Mouse (Mus musculus): ENCODE results near the gene Pdzd2. TPM values are rescaled to one million over a fixed set of nuclear protein-coding genes. Genes with fewer than 3 reads are reported as not detected.

Pdzd2 gene
- polyA plus RNA-seq, 1 experiment = 4.2 TPM

GRCm38 (mm10) chr15:12717410-12717809, 22.3 kb downstream of the Pdzd2 start:
- Histone ChIP-seq H3K4me1 (replicated peaks; ENCODE audit: control insufficient read depth, insufficient read depth, low read length) (no peaks in the 10 kb centered on the region), H3K27me3 (ENCODE audit: control insufficient read depth, insufficient read depth, low read length) (no peaks in the 10 kb centered on the region), H3K27ac (ENCODE audit: control insufficient read depth, insufficient read depth, low read length) (no peak overlapping the region), H3K4me3 (ENCODE audit: control insufficient read depth, insufficient read depth, low read length) (no peak overlapping the region), H3K36me3 (ENCODE audit: control insufficient read depth, insufficient read depth, low read length) (no peaks in the 10 kb centered on the region)
- WGBS = 87% methylated on average over 3 of the region's 3 CpGs
- TF ChIP-seq CTCF (IDR thresholded peaks at IDR 0.05; ENCODE audit: borderline replicate concordance, control insufficient read depth, extremely low read depth, insufficient read depth, low read length, poor library complexity) = no peak
- TF ChIP-seq POLR2A (IDR thresholded peaks at IDR 0.05; ENCODE audit: control insufficient read depth, extremely low read depth, insufficient read depth, low read length, poor library complexity) = no peak
- DNase-seq = no peak

- no peaks in the 10 kb centered on the region for H3K36me3 ChIP-seq (ENCODE audit: control insufficient read depth, insufficient read depth, low read length)
- no peaks in the 10 kb centered on the region for H3K27me3 ChIP-seq (ENCODE audit: control insufficient read depth, insufficient read depth, low read length)
- DNase-seq = no peak
- H3K4me1 ChIP-seq (replicated peaks; ENCODE audit: control insufficient read depth, insufficient read depth, low read length) = no peaks in the 10 kb centered on the region
- H3K4me3 ChIP-seq (ENCODE audit: control insufficient read depth, insufficient read depth, low read length) = no peak overlapping the region
- H3K27ac ChIP-seq (ENCODE audit: control insufficient read depth, insufficient read depth, low read length) = no peak overlapping the region
- TF ChIP-seq POLR2A (IDR thresholded peaks at IDR 0.05; ENCODE audit: control insufficient read depth, extremely low read depth, insufficient read depth, low read length, poor library complexity) (no peak), CTCF (IDR thresholded peaks at IDR 0.05; ENCODE audit: borderline replicate concordance, control insufficient read depth, extremely low read depth, insufficient read depth, low read length, poor library complexity) (no peak)
- WGBS = 91% methylated on average over 8 of the region's 8 CpGs
These were observed 22.8 kb downstream of the Pdzd2 start for GRCm38 (mm10) chr15:12716881-12717280.

GRCm38 (mm10) chr15:12714322-12714721, 25.4 kb downstream of the Pdzd2 start:
- no peaks in the 10 kb centered on the region for H3K36me3 ChIP-seq (ENCODE audit: control insufficient read depth, insufficient read depth, low read length)
- DNase-seq = no peak
- no peak for TF ChIP-seq CTCF (IDR thresholded peaks at IDR 0.05; ENCODE audit: borderline replicate concordance, control insufficient read depth, extremely low read depth, insufficient read depth, low read length, poor library complexity)
- no peak for TF ChIP-seq POLR2A (IDR thresholded peaks at IDR 0.05; ENCODE audit: control insufficient read depth, extremely low read depth, insufficient read depth, low read length, poor library complexity)
- no peak overlapping the region for H3K4me3 ChIP-seq (ENCODE audit: control insufficient read depth, insufficient read depth, low read length)
- 89% methylated on average over 2 of the region's 2 CpGs for WGBS
- H3K27ac ChIP-seq (ENCODE audit: control insufficient read depth, insufficient read depth, low read length) = no peak overlapping the region
- no peaks in the 10 kb centered on the region for H3K27me3 ChIP-seq (ENCODE audit: control insufficient read depth, insufficient read depth, low read length)
- H3K4me1 ChIP-seq (replicated peaks; ENCODE audit: control insufficient read depth, insufficient read depth, low read length) = no peaks in the 10 kb centered on the region

- Histone ChIP-seq H3K27ac (ENCODE audit: control insufficient read depth, insufficient read depth, low read length) (no peak overlapping the region), H3K4me1 (replicated peaks; ENCODE audit: control insufficient read depth, insufficient read depth, low read length) (no peaks in the 10 kb centered on the region), H3K36me3 (ENCODE audit: control insufficient read depth, insufficient read depth, low read length) (no peaks in the 10 kb centered on the region), H3K27me3 (ENCODE audit: control insufficient read depth, insufficient read depth, low read length) (no peaks in the 10 kb centered on the region), H3K4me3 (ENCODE audit: control insufficient read depth, insufficient read depth, low read length) (no peak overlapping the region)
- TF ChIP-seq POLR2A (IDR thresholded peaks at IDR 0.05; ENCODE audit: control insufficient read depth, extremely low read depth, insufficient read depth, low read length, poor library complexity) (no peak), CTCF (IDR thresholded peaks at IDR 0.05; ENCODE audit: borderline replicate concordance, control insufficient read depth, extremely low read depth, insufficient read depth, low read length, poor library complexity) (no peak)
- WGBS = 80% methylated on average over 2 of the region's 2 CpGs
- DNase-seq = no peak
These were observed 26.5 kb downstream of the Pdzd2 start for GRCm38 (mm10) chr15:12713216-12713615.

GRCm38 (mm10) chr15:12710036-12710435, 29.7 kb downstream of the Pdzd2 start:
- H3K4me1 ChIP-seq (replicated peaks; ENCODE audit: control insufficient read depth, insufficient read depth, low read length) = no peaks in the 10 kb centered on the region
- no peak overlapping the region for H3K4me3 ChIP-seq (ENCODE audit: control insufficient read depth, insufficient read depth, low read length)
- H3K27ac ChIP-seq (ENCODE audit: control insufficient read depth, insufficient read depth, low read length) = no peak overlapping the region
- 92% methylated on average over 3 of the region's 3 CpGs for WGBS
- H3K36me3 ChIP-seq (ENCODE audit: control insufficient read depth, insufficient read depth, low read length) = no peaks in the 10 kb centered on the region
- DNase-seq = no peak
- H3K27me3 ChIP-seq (ENCODE audit: control insufficient read depth, insufficient read depth, low read length) = no peaks in the 10 kb centered on the region
- TF ChIP-seq CTCF (IDR thresholded peaks at IDR 0.05; ENCODE audit: borderline replicate concordance, control insufficient read depth, extremely low read depth, insufficient read depth, low read length, poor library complexity) = no peak
- TF ChIP-seq POLR2A (IDR thresholded peaks at IDR 0.05; ENCODE audit: control insufficient read depth, extremely low read depth, insufficient read depth, low read length, poor library complexity) = no peak

- Histone ChIP-seq H3K4me1 (replicated peaks; ENCODE audit: control insufficient read depth, insufficient read depth, low read length) (no peaks in the 10 kb centered on the region), H3K4me3 (ENCODE audit: control insufficient read depth, insufficient read depth, low read length) (no peak overlapping the region), H3K27ac (ENCODE audit: control insufficient read depth, insufficient read depth, low read length) (no peak overlapping the region), H3K36me3 (ENCODE audit: control insufficient read depth, insufficient read depth, low read length) (no peaks in the 10 kb centered on the region), H3K27me3 (ENCODE audit: control insufficient read depth, insufficient read depth, low read length) (no peaks in the 10 kb centered on the region)
- WGBS = 31% methylated on average over 1 of the region's 1 CpGs
- TF ChIP-seq POLR2A (IDR thresholded peaks at IDR 0.05; ENCODE audit: control insufficient read depth, extremely low read depth, insufficient read depth, low read length, poor library complexity) = no peak
- TF ChIP-seq CTCF (IDR thresholded peaks at IDR 0.05; ENCODE audit: borderline replicate concordance, control insufficient read depth, extremely low read depth, insufficient read depth, low read length, poor library complexity) = no peak
- no peak for DNase-seq
These were observed 31.4 kb downstream of the Pdzd2 start for GRCm38 (mm10) chr15:12708297-12708696.

GRCm38 (mm10) chr15:12706902-12707301, 32.8 kb downstream of the Pdzd2 start:
- H3K27ac ChIP-seq (ENCODE audit: control insufficient read depth, insufficient read depth, low read length) = no peak overlapping the region
- TF ChIP-seq CTCF (IDR thresholded peaks at IDR 0.05; ENCODE audit: borderline replicate concordance, control insufficient read depth, extremely low read depth, insufficient read depth, low read length, poor library complexity) = no peak
- TF ChIP-seq POLR2A (IDR thresholded peaks at IDR 0.05; ENCODE audit: control insufficient read depth, extremely low read depth, insufficient read depth, low read length, poor library complexity) = no peak
- no peaks in the 10 kb centered on the region for H3K4me1 ChIP-seq (replicated peaks; ENCODE audit: control insufficient read depth, insufficient read depth, low read length)
- H3K27me3 ChIP-seq (ENCODE audit: control insufficient read depth, insufficient read depth, low read length) = no peaks in the 10 kb centered on the region
- H3K4me3 ChIP-seq (ENCODE audit: control insufficient read depth, insufficient read depth, low read length) = no peak overlapping the region
- H3K36me3 ChIP-seq (ENCODE audit: control insufficient read depth, insufficient read depth, low read length) = no peaks in the 10 kb centered on the region
- DNase-seq = no peak
- WGBS = 72% methylated on average over 3 of the region's 3 CpGs
